Mouse (Mus musculus): Measurements from ENCODE around the gene Mcfd2.

- TF ChIP-seq POLR2A (IDR thresholded peaks at IDR 0.05; ENCODE audit: low read depth, low read length) (no peak), CTCF (IDR thresholded peaks at IDR 0.05; ENCODE audit: borderline replicate concordance, insufficient read depth, low read length) (no peak)
Observed at GRCm38 (mm10) chr17:87286481-87287143, 20.9 kb upstream of the Mcfd2 start.
